Mouse (Mus musculus) stomach, embryonic 15.5 days (tissue): ENCODE data around the gene Dpp9. TPM values are rescaled to one million over a fixed set of nuclear protein-coding genes. Genes with fewer than 3 reads are reported as not detected.
A peak's percentile ranks its signal among the peaks of the same experiment; 100 is the strongest.

Source experiments
- ATAC-seq: fragments of 200-750 bp; cut with Nextera tagmentation; 2 replicates; pipeline ENCODE4 v1.8.0; 2017; ENCODE audit warnings: low read depth, moderate number of reproducible peaks, moderate TSS enrichment; ENCODE audit not compliant: insufficient read depth, low FRiP score
- H3K27ac ChIP-seq: fragments of 300-500 bp; sonication (generic); 2 replicates; pipeline ENCODE4 v1.5.1; 2015; ENCODE audit warnings: mild to moderate bottlenecking, inconsistent platforms
- H3K27me3 ChIP-seq: fragments of 300-500 bp; sonication (generic); replicated peaks from 2 replicates; pipeline ENCODE4 v1.6.1; 2015; ENCODE audit warnings: inconsistent platforms
- H3K36me3 ChIP-seq: fragments of 300-500 bp; sonication (generic); 2 replicates; pipeline ENCODE4 v1.6.1; 2015; ENCODE audit warnings: inconsistent platforms
- H3K4me1 ChIP-seq: fragments of 300-500 bp; sonication (generic); 2 replicates; pipeline ENCODE4 v1.6.1; 2015; ENCODE audit warnings: inconsistent platforms
- H3K4me2 ChIP-seq: fragments of 300-500 bp; sonication (generic); 2 replicates; pipeline ENCODE4 v1.6.1; 2015; ENCODE audit warnings: mild to moderate bottlenecking, inconsistent platforms
- H3K4me3 ChIP-seq: fragments of 300-500 bp; sonication (generic); replicated peaks from 2 replicates; pipeline ENCODE4 v1.5.1; 2015; ENCODE audit warnings: inconsistent platforms
- H3K9ac ChIP-seq: fragments of 300-500 bp; sonication (generic); 2 replicates; pipeline ENCODE4 v1.6.1; 2015; ENCODE audit warnings: inconsistent platforms
- H3K9me3 ChIP-seq: fragments of 300-500 bp; sonication (generic); 2 replicates; pipeline ENCODE4 v1.6.1; 2016; ENCODE audit warnings: inconsistent platforms
- WGBS: fragments of 180-500 bp; shearing (Covaris S2); methylation state at CpG from one replicate; pipeline ENCODE4 v1.1.7; 2015; 5-methylcytosine and 5-hydroxymethylcytosine counted together
- polyA plus RNA-seq: library from polyadenylated mRNA; unstranded; fragments of >200 nt; fragmentation: Nextera tagmentation; extraction: Ambion mirVana; gene quantifications from 2 replicates; pipeline ENCODE4 v1.2.1, GENCODE M21; 2015

Gene Dpp9
- polyA plus RNA-seq, 1 experiment from 2014 or later: 33.2 TPM

DNA sequence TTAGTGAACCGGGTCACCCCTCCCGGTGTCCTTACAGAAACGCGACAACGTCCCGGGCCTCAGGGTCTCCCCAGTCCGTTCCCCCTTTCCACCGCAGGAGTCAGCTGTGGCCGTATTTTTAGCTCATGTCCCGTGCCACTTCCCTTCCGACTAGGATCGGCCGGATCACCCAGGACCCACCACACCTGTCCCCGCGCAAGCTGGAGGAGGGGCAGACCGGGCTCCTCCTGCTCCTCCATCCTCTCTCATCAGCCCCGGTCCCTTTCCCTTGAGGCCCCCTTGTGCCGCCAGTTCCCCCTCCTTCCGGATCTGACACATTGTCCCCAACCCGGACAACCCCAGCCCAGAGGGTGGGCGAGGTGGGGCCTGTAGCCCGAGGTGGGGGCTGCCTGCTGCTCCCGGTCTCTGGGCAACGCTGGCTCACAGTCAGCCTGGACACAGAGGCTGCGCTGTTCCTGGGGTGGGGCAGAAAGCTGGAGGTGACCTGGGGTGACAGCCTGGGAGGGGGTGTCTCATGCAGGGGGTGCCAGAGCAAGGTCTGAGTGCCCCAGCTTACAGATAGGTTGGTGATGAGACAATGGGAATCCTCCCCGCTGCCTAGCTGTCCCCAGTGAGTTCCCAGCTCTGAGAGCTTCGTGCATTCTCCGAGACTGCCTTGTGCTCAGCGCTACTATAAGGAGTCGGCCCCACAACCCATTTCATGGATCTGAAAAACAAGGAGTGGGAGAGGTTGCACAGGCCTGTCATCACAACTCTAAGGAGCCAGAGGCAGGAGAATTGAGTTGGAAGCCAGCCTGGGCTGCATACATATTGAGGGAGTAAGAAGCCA, 69.7 kb downstream of the Dpp9 start:
- peaks cover 29% of the 10 kb centered on the region for H3K27me3 ChIP-seq
- WGBS: 3% methylated on average over 30 of the region's 30 CpGs
- H3K4me1 ChIP-seq: 0 out of 2 replicates have a peak, but pooled peaks cover 2% of the 10 kb centered on the region
- H3K36me3 ChIP-seq: no peaks in the 10 kb centered on the region
- no peaks in the 10 kb centered on the region for H3K9me3 ChIP-seq
- H3K27ac ChIP-seq: no peak overlapping the region
- no peak for ATAC-seq
- H3K4me3 ChIP-seq: 0 out of 2 replicates have a peak overlapping the region, but pooled peaks have one; percentile 9
- no peak overlapping the region for H3K9ac ChIP-seq
- peak overlapping the region; percentile 36 for H3K4me2 ChIP-seq

DNA sequence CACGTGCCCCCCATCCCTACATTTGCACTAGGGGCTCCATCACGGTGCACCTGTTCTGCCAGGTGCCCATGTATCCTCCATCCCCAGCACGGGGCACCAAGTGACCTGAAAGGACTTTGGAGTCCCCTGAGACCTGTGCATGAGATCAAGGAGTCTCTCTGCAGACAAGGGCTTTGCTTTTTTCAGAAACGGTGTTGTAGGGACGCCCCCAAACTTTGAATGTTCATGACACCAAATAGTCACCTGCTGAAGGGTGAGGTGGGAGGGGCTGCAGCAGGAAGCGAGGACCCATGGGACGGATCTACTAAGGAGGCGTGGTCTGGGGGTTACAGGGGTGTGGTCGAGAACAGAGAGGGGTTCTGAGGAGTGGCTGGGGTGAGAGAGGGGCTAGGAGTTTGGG, 70.4 kb downstream of the Dpp9 start:
- WGBS: 15% methylated on average over 9 of the region's 9 CpGs
- Histone ChIP-seq H3K4me1 (no peaks in the 10 kb centered on the region), H3K4me3 (0 out of 2 replicates have a peak overlapping the region, but pooled peaks have one; percentile 9), H3K27me3 (peaks cover 36% of the 10 kb centered on the region), H3K9me3 (no peaks in the 10 kb centered on the region), H3K36me3 (no peaks in the 10 kb centered on the region), H3K4me2 (peak overlapping the region; percentile 36), H3K27ac (no peak overlapping the region), H3K9ac (no peak overlapping the region)
- ATAC-seq: 0 out of 2 replicates have a peak, but pooled peaks have one; percentile 23

DNA sequence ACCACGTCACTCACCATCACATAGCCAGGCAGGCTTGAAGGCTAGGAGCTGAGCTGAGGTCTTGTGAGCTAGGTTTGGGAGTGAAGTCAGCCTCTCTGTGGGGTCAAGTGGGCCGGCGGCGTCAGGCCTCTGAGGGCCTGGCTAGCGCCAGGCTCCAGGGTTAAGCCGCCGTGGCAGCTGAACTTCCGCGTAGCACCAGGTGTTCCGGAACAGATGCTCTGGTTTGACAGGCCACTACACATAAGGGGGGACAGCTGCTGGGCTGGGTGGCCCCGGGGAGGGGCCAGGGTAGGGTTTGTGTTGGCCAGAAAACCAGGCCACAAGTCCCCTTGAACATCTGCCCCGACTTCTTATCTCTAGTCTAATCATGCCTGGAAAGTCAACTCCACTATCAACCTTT, 71.3 kb downstream of the Dpp9 start:
- 52% methylated on average over 12 of the region's 12 CpGs for WGBS
- peaks cover 37% of the 10 kb centered on the region for H3K27me3 ChIP-seq

DNA sequence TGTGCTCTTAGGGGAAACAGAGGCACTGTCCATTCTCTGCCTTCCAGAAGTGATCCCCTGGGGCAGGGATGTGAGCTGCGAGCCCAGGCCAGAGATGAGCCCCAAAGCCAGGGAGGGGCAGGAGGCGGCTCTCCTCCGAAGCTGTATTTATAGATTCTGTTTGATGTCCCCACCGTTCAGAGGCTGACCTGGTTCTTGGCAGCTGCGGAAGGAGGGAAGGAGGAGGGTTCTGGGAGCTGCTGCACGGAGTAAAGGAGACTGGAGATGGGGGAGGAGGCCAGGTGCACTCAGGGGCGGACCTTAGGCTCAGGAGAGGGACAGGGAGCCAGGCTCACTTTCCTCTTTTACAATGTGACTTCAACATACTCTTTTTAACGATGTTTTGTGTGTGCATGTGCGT, 72.6 kb downstream of the Dpp9 start:
- Histone ChIP-seq H3K27me3 (peaks cover 50% of the 10 kb centered on the region), H3K36me3 (no peaks in the 10 kb centered on the region), H3K9me3 (no peaks in the 10 kb centered on the region), H3K27ac (no peak overlapping the region), H3K9ac (no peak overlapping the region), H3K4me3 (no peak overlapping the region), H3K4me1 (peaks cover 11% of the 10 kb centered on the region), H3K4me2 (no peak overlapping the region)
- ATAC-seq: no peak
- 18% methylated on average over 9 of the region's 9 CpGs for WGBS

More for the DNA sequence above, 71.3 kb downstream of the Dpp9 start:
- no peak overlapping the region for H3K4me3 ChIP-seq
- H3K27ac ChIP-seq: no peak overlapping the region
- no peak overlapping the region for H3K4me2 ChIP-seq
- H3K9ac ChIP-seq: no peak overlapping the region
- H3K9me3 ChIP-seq: no peaks in the 10 kb centered on the region
- H3K36me3 ChIP-seq: no peaks in the 10 kb centered on the region
- 0 out of 2 replicates have a peak, but pooled peaks cover under 1% of the 10 kb centered on the region for H3K4me1 ChIP-seq
- no peak for ATAC-seq

- H3K9me3 ChIP-seq: no peaks in the 10 kb centered on the region
- no peak overlapping the region for H3K4me3 ChIP-seq
- no peak for ATAC-seq
- peaks cover 17% of the 10 kb centered on the region for H3K4me1 ChIP-seq
- H3K4me2 ChIP-seq: no peak overlapping the region
- H3K36me3 ChIP-seq: no peaks in the 10 kb centered on the region
- H3K27ac ChIP-seq: no peak overlapping the region
- H3K27me3 ChIP-seq: peaks cover 59% of the 10 kb centered on the region
- H3K9ac ChIP-seq: no peak overlapping the region
- 60% methylated on average over 9 of the region's 9 CpGs for WGBS
Observed at GRCm38 (mm10) chr17:56144546-56144945, 74.2 kb downstream of the Dpp9 start.

DNA sequence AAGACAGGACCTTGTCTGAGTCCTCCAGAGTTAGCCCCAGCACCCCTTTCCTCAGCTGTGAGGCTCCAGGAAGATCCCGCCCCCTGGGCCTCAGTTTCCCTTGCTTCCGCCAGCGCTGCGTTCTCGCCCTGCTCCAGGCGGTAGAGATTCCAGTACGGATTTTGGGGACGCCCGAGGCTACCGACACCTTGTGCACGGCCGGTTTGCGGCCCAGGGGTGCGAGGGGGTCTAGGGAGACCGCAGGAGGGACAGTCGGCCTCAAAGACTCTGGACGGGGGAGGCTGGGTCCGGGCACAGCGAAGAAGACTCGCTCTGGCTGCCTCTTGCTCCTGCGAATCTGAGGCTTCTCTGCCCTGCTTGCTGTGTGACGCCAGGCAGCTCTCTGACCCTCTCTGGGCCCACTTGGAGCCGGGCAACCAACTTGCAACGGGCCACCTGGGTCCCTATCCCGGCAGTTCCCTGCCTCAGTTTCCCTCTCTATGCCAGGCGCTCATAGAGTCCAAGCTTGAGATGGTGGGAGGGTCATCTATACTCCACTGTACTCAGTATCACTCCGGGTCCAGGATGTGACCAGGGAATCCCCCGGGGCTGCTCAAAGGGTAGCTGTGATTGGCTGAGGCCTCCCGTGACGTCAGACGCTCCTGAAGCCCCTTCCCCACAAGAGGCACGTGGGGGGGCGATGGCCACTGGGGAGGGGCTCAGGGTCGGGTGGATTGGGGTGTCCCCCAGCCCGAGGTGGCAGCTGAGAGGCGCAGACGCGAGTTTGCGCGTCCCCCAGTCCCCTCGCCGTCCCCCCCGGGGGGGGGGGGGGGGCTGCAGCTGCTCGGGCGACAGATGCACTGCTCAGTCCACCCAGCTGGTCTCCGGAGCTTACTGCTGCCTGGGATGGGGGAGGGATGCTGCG, 76.8 kb downstream of the Dpp9 start:
- Histone ChIP-seq H3K27me3 (peaks cover 54% of the 10 kb centered on the region), H3K4me3 (peak overlapping the region; percentile 35), H3K9ac (no peak overlapping the region), H3K9me3 (no peaks in the 10 kb centered on the region), H3K36me3 (no peaks in the 10 kb centered on the region), H3K27ac (no peak overlapping the region), H3K4me2 (peak overlapping the region; percentile 70), H3K4me1 (peaks cover 26% of the 10 kb centered on the region)
- ATAC-seq: no peak
- WGBS: 1% methylated on average over 41 of the region's 47 CpGs

DNA sequence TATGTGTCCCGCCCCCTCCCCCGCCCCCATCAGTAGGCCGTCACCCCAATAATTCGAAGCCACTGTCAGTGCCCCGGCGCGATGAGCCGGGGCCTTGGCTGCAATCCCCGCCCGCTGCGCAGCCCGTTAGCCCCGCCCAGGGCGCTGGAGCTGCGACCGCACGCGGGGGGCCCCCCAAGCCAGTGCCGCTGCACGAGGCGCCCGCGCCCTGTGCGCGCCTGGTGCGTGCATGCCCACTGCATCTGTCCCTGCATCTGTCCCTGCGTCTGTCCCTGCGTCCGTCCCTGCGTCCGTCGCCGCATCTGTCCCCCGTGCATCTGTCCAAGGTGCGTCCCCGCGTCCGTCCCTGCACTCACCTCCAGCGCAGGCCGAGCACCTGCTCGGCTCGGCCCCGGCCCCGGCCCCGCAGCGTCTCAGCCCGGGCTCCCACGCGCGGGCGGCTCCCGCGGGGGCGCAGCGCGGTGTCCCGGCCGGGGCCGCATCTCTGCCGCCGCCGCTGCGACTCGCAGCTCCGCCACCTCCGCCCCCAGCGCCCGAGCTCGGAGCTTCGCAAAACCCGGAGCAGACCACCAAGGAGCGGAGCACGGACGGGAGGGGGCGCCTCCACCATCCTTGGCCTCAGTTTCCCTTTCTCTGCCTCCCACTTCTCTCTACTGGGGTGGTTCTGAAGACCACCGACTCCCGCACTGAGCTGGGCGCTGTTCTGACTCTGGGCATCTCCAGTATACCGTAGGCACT, 78.7 kb downstream of the Dpp9 start, which contains the start of gene Sema6b:
Gene Sema6b (minus strand): TSS at position 486 of the 738 bp plus-strand sequence.
- H3K36me3 ChIP-seq: no peaks in the 10 kb centered on the region
- no peak within 1 kb of the TSS for H3K27ac ChIP-seq
- ATAC-seq: no peak; the same call in 1 of the 2 replicates
- H3K4me1 ChIP-seq: peaks cover 27% of the 10 kb centered on the region
- H3K27me3 ChIP-seq: peaks cover 54% of the 10 kb centered on the region
- peak within 1 kb of the TSS; percentile 70 for H3K4me3 ChIP-seq
- H3K9ac ChIP-seq: peak within 1 kb of the TSS; percentile 37; the same call in 1 of the 2 replicates
- WGBS: 1% methylated on average over 77 of the region's 79 CpGs
- H3K4me2 ChIP-seq: peak within 1 kb of the TSS; percentile 100
- H3K9me3 ChIP-seq: no peaks in the 10 kb centered on the region

DNA sequence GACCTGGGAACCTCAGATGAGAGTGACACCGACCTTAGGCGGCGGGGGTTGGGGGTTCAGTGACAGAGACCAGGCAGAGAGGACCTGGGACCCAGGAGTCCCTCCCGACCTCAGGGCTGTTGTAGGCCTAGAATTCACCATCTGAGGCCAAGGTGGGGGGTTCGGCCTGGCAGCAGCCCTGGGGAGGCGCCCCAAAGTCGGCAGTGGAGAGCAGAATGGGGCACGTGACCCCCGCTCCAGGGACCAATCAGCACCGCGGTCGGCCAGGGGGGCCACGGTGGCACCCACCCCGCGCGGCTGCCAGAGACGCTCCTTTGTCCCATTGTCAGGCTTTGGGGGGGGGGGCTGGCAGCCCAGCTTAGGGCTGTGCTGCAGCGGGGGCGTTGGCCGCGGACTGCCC, 79.3 kb downstream of the Dpp9 start:
- Histone ChIP-seq H3K9ac (no peak overlapping the region), H3K4me1 (peaks cover 34% of the 10 kb centered on the region), H3K27me3 (peaks cover 54% of the 10 kb centered on the region)

GRCm38 (mm10) chr17:56137839-56138613, 80.7 kb downstream of the Dpp9 start:
- 20% methylated on average over 25 of the region's 25 CpGs for WGBS
- H3K9ac ChIP-seq: no peak overlapping the region
- no peak overlapping the region for H3K4me3 ChIP-seq

More for the DNA sequence above, 79.3 kb downstream of the Dpp9 start:
- WGBS: 14% methylated on average over 19 of the region's 21 CpGs
- peak overlapping the region; percentile 100 for H3K4me2 ChIP-seq
- H3K4me3 ChIP-seq: peak overlapping the region; percentile 70
- H3K36me3 ChIP-seq: no peaks in the 10 kb centered on the region
- no peak overlapping the region for H3K27ac ChIP-seq
- no peak for ATAC-seq
- H3K9me3 ChIP-seq: no peaks in the 10 kb centered on the region

More at GRCm38 (mm10) chr17:56137839-56138613, 80.7 kb downstream of the Dpp9 start:
- Histone ChIP-seq H3K36me3 (no peaks in the 10 kb centered on the region), H3K9me3 (no peaks in the 10 kb centered on the region), H3K4me1 (peaks cover 42% of the 10 kb centered on the region), H3K27me3 (peaks cover 45% of the 10 kb centered on the region), H3K4me2 (peak overlapping the region; percentile 41), H3K27ac (no peak overlapping the region)
- ATAC-seq: no peak
